Mouse (Mus musculus) thymus, postnatal 0 days (tissue): ENCODE measurements around the gene Katnbl1. TPM values are rescaled to one million over a fixed set of nuclear protein-coding genes. Genes with fewer than 3 reads are reported as not detected.
"Not testable (repeated sequence)": the region's sequence is repeated elsewhere in the genome, so short reads cannot be mapped to it uniquely, and the experiment has no call there.

Experiments
- DNase-seq: peaks from one replicate; pipeline ENCODE4 v3.0.0-alpha.2; 2015; ENCODE audit warnings: low spot score
- polyA plus RNA-seq: library from polyadenylated mRNA; unstranded; fragments of >200 nt; fragmentation: Nextera tagmentation; extraction: Ambion mirVana; gene quantifications from 2 replicates; pipeline ENCODE4 v1.2.1, GENCODE M21; 2015

Katnbl1 gene
- polyA plus RNA-seq, 1 experiment from 2014 or later, result 33.2 TPM

DNA sequence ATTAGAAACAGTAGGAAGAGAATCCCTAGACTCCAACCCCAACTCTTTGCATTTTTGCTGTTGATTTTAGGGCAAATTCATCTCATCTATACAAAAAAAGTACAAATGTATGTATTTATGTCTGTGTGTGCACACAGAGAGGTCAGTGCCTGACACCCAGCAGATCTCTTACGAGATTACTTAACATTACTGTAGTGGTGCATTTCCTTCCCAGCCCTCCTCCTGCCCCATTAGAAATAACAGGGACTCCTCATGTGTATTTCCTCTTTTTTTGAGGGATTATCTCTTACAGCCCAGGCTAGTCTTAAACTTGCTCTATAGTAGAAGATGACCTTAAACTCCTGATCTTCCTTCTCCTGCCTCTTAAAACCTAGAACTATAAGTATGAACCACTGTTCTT lies 13.7 kb downstream of the Katnbl1 start:
- DNase-seq, result no peak

DNA sequence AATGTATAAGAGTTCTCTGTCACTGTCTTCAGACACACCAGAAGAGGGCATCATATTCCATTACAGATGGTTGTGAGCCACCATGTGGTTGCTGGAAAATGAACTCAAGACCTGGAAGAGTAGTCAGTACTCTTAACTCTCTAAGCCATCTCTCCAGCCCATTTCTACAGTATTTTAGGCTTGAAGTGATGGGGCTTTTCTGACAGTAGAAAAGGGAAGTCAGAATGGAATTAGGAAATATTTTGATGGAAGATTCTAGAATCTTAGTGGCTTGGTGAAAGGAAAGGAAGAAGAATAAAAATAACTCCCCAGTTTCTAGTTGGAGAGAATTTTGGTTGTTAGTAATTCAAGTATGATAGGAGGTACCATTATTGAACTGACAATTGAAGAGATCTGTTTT lies 14.9 kb downstream of the Katnbl1 start:
- no peak for DNase-seq

DNA sequence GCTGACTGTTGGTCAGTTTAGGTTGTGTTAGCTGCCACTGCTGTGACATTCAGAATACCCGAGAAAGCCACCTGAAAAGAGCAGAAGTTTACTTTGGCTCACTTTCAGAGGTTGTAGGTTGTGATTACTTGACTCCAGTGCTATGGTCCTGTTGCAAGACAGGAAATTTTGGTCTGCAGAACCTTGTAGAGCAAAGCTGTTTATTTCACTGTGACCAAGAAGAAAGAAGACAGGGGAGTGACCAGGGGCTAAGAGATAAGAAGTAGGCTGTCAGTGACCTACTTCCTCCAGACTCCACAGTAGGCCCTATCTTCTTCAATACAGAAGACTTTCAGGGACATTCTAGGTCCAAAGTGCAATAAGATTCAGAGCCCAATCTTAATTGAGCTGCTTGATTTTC lies 17.6 kb downstream of the Katnbl1 start:
- DNase-seq, result no peak

DNA sequence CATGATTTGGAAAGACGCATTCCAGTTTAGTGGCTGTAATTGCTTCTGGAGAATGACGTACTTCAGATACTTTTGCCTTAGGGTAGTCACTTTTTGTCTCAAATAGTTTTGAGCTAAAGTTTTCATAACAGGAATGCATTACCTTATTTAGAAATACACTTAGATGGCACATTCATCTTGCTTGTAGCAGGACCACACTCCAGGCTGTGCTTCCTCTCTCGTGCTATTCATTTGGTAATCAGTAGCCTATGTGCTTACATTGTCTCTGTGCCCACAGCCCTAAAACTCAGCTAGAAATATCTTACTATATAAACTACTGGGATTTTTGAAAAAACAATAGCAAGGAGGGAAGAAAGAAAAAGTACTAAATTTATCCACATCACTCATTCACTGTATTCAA lies 28.0 kb downstream of the Katnbl1 start:
- no peak for DNase-seq

DNA sequence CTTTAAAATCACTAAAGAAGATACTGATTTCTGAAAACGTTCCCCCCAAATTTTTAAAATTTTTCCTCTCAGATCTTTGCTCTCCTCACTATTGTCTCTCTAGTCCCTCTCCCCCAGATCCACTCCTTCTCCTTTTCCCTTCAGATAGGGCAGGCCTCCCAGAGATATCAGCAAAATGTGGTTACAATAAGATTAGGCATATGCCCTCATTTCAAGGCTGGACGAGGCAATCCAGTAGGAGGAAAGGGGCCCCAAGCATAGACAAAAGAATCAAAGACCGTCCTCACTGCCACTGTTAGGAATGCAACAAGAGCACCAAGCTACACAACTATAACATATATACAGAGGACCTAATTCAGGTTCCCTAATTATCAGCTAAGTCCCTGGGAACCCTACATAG lies 46.3 kb downstream of the Katnbl1 start:
- DNase-seq, result no peak

DNA sequence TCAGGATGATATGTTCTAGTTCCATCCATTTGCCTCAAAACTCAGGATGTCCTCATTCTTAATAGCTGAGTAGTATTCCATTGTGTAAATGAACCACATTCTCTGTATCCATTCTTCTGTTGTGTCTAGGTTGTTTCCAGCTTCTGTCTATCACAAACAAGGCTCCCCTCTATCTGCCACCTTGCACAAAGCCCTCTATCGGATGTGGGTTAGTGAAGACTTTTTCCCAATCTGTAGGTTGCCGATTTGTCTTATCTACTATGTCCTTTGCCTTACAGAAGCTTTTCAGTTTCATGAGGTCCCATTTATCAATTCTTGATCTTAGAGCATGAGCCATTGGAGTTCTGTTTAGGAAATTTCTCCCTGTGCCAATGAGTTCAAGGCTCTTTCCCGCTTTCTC lies 49.5 kb downstream of the Katnbl1 start:
- not testable (repeated sequence) for DNase-seq

DNA sequence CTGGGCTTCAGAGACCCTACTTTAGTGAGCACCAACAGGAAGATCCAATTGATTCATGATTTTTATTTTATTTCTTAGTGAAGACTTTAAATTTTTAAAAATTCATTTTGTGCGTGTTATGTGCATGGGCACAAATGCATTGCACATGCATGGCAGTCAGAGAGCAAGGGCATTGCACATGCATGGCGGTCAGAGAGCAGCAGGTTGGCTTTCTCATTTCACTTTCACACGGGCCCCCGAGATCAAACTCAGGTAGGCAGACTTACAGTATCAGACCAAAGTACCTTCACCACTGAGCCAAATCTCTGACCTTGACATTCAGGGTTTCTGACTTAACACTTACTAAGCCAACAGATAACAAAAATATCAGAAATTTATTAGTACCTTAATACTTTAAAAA lies 50.7 kb downstream of the Katnbl1 start:
- DNase-seq, result no peak

DNA sequence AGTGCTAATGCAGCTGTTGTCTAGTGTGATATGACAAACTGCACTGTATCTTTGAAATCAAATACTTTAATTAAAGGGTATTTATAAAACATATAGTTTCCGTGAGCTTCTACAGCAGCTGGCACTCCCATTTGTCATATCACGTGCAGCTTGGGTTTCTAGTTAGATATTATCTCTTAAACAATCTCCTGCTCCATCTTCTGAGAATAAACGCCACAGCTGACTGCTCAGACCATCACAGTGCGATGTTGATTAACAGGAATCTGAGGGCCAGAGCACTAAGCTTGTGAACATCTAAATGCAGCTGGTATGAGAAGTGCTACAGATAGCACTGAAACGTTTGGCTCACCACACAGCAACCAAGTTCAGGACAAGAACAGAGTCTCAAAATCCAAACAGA lies 51.4 kb downstream of the Katnbl1 start:
- DNase-seq, result no peak

DNA sequence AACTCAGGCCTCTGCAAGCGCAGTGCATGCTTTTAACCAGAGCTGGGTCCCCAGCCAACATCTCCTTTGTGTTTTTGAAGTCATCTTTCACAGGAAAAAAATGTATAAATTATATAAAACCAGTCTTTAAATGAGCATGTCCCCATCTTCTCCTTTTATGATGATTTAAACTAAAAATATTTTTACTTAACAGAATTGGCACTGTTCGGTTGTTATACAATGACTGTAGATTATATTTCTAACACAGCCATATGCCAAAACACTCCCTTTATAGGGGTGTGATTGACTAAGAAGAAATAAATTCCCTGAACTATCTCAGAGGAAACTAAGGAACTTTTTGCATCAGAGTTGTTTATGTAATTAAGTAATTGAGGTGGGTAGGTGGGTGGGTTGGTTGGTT lies 53.5 kb downstream of the Katnbl1 start:
- DNase-seq, result no peak

DNA sequence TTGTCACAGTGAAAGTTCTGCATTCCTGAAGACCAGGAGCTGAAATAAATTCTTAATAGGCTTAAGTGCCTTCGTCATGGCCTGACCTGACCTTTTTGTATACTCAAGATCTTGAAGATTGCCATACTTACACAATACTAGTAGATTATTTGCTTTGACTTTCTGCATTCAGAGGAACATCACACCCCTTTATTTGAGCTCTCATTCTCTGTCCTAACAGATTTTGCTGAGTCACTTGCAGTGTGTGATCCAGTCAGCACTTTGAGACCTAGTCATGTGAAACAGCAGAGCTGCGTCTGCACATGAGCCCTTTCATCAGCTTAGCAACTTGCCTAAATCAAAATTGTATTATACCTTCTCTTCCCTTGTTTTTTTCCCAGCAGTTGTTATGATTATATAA lies 54.3 kb downstream of the Katnbl1 start:
- no peak for DNase-seq

DNA sequence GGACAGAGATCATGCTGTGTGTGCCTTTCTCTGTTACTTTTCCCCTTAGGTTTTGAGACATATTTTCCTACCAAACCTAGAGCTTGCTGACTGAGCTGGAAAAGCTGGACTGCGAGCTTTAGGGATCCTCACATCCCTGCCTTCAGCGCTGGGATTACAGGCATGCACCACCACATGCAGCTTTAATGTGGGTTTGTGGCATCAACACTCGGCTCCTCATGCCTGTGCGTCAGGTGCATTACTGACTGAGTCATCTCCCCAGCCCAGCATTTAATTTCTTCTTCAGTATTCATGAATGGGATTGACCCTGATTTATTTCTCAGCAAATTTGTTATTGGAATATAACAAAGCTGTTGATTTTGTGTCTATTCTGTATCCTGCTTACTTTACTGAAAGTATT lies 57.3 kb downstream of the Katnbl1 start:
- no peak for DNase-seq

DNA sequence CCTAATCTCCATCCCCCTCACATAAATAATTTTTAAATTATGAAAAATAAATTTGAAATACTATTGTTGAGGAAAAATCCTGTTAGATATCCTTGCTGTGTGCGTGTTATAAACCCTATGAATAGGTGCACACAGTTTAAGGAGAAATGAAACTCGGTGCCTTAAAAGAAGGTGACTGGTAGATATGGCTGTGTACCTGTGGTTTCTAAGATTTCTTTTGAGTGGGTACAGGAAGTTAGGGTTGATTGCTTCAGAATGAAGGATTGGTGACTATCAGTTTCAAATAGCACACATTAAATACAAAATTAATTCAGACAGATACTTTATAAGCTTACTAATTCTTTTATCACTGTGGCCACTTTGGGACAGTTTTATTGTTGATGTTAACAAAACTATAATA lies 58.6 kb downstream of the Katnbl1 start:
- no peak for DNase-seq

DNA sequence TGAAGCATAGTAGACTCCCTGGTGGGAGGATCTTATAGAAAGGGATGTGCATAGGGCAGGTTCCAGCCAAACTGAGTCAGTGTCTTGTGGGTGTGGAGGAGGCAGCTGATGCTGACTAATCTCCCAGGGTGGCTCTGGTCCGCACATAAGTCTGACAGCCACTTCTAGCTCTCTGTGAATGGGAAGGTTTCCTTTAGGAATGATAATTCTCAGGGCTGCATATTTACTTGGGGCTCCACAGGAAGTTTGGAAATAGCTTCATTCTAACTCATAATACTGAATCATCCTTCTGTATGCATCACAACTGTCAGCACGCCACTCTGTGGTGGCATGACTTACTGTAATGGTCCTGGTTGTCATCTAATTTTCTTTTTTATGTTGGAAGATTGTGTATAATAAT lies 64.5 kb downstream of the Katnbl1 start:
- no peak for DNase-seq

DNA sequence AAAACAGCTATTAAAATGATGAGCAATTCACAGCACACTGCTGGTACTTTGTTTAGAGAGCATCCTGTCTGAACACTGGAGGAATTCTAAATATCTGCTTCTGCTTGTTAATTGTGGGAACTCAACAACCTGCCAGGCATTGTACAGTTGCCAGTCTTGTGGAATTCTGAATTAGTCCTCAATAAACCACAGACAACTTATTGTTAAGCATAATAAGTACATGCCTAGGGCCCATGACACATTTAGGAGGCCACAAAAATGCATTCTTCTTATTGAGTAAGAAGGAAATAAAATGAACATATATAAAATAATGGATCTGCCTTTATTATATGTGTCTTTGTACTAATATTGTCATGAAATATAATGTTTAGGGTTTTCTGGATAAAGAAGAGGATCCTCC lies 66.5 kb downstream of the Katnbl1 start:
- no peak for DNase-seq

DNA sequence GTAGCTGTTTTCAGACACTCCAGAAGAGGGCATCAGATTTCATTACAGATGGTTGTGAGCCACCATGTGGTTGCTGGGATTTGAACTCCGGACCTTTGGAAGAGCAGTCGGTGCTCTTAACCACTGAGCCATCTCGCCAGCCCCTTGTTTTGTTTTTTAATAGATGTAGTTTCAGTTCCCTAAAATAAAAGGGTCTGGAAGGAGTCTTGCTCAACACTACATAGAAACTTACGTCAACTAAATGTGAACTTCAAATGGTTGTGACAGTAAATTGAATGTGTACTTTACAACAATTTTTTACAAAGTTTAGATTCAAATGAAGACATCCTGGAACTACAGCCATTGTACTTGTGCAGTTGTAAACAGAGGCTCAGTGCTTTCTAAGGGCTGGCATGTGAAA lies 69.0 kb downstream of the Katnbl1 start:
- DNase-seq, result not testable (repeated sequence)

DNA sequence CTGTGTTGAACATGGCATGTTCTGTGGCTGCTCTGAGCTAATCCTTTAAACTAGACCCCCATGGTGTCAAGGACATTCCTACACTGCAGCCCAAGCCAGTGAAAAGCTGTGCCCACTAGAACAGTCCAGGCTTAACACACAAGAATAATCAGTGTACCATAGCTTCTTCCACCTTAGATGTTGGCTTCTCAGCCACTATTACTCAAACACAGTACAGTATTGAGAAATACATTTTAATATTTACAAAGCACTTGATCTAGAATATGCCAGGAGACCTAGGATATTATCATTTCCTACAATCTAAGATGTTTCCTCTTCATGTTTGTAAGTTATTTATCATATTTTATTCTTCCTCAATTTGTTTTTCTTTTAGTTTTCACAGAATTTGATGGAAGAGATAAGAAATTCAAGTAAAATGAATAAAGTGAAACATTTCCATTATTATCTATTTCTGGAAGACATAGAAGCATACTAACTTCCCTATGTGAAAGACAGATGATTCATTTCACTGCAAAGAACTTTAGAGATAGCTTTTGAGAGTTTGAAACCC lies 69.6 kb downstream of the Katnbl1 start:
- no peak for DNase-seq

DNA sequence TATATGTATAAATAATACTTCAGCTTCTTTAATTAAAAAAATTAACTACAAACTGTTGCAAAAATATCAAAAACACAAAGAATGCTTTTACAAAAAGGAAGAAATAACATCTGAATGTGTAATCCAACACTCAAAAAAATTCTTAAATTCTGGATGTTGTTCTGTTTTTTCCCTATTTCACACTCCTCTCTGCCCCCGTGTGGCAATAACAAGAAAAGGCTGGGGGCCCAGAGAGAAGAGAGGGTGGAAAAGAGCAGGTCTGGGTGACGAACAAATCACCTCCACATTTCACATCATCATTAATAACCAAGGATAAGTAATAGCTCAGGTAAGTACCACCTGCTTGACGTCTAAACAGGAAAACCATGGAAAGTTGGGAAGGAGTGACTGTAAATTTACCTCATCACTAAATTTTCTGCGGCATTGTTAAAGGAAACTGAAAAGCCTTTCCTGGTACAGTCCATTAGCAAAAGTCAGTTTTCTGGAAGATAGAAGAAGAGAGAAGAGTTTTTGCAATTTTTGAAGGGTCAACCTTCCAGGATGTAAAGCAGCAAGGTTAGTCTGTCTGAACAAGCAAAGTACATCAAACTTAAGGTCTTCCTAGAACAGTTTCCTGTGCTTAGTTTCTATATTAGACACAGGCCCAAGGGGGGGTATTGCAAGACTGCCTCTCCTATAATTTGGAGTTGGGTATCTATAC lies 70.7 kb downstream of the Katnbl1 start:
- peak; percentile 33 for DNase-seq

DNA sequence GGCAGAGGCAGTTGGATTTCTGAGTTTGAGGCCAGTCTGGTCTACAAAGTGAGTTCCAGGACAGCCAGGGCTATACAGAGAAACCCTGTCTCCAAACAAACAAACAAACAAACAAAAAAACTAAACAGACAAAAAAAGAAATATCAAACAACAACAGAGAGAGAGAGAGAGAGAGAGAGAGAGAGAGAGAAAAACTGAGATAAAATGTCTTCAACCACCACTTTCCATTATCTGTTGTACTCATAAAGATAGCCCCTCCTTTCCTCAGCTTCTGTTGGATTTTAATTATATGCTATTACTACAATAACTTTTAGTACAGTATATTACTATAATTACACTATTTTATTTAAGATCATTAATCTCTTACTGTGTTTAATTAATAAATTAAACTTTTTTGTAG lies 73.5 kb downstream of the Katnbl1 start:
- DNase-seq, result not testable (repeated sequence)

DNA sequence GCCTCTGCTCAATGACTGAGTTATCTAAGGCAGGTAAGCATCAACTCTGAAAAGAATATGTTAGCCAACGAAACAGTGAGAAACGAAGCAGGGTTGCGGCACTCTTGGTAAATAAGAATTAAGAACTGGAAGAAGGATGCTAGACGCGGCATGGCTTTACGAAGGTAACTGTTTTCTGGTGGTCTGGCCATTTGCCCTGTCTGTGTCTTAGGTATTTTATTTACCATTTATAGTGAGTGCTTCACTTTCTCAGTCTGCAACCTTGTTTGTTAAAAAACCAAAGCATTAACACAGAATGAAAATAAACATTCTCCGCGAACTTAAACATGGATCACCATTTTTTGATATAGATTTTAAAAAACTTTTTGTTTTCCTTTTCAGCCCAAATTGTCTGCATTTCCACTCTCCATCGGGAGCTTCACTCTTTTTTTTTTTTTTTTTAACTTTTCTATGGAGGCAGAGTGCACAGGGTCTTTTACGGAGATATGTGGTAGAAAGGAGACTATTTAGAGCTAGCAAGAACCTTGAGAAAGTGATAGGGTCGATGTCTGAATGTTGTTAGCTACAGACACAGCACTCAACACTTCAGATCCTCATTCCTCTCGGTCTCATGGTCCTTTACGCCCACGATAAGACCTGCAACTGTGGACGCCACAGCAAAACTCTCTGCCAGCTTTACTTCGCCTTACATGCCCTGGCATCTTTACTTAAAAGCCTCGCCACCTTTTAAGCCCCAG lies 75.3 kb downstream of the Katnbl1 start:
- no peak for DNase-seq

DNA sequence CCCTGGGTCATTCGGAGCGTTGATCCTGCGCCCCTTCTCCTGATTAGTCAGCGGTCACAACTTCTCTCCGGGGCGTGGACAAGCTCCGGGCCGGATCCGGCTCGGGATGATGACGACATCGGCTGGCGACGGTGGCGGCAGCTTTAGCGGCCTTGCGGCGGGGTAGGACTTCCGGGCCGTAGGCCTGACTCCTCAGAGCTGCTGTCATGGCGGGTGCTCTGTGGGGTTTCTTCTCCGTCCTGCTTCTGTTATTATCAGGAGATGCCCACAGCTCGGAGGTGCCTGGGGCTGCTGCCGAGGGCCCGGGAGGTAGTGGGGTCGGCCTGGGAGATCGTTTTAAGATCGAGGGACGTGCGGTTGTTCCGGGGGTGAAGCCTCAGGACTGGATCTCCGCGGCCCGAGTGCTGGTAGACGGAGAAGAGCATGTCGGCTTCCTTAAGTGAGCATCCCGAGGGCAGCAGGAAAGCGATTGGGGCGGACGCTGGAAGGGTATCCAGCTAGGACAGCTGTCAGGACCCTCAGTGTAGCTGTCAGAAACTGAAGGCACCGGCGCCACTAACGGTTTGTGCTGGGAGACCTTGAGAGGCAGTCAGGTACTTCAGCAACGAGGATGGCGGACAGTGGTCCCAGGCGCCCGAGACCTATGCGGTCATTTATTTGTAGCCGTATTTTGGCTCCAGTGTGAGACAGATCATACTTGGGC lies 76.0 kb downstream of the Katnbl1 start, which contains the start of gene Emc7:
TSS of gene Emc7 (plus strand) at position 136 of the 703 bp plus-strand sequence.
- DNase-seq, result peak; percentile 94

DNA sequence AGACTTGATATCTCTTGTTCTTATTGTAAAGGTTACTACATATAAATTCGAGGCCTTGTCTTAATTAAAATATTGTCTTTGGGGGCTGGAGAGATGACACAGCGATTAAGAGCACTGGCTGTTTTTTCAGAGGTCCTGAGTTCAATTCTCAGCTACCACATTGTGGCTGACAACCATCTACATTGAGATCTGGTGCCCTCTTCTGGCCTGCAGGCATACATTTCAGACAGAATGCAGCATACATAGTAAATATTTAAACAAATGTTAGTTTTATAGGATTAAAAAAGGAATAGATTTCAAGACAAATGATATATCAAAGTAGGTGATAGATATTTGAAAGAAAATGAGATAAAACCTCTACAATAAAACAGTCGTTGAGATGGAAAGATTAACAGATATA lies 81.5 kb downstream of the Katnbl1 start:
- DNase-seq, result no peak
